Mouse (Mus musculus) heart, adult 2 months (tissue): ENCODE measurements at regions not wholly inside any gene's neighbourhood (a gene's known extent, or its start where the extent isn't known, plus 50 kb on each side); places are given as distances from the start of the nearest gene placed in this dataset.

Source experiments
- CTCF ChIP-seq: fragments of 200-600 bp; IDR thresholded peaks from 2 replicates; pipeline ENCODE4 v1.8.1; 2022; ENCODE audit warnings: antibody characterized with exemption, mild to moderate bottlenecking, moderate library complexity
- EP300 ChIP-seq: fragments of 200-500 bp; IDR thresholded peaks from 2 replicates; pipeline ENCODE4 v1.6.1; 2011; ENCODE audit warnings: low read depth, low read length, control low read depth; ENCODE audit not compliant: insufficient read depth
- POLR2A ChIP-seq: fragments of 200-500 bp; IDR thresholded peaks from 2 replicates; pipeline ENCODE4 v1.6.1; 2011; ENCODE audit warnings: mild to moderate bottlenecking, low read depth, low read length, control low read depth; ENCODE audit not compliant: insufficient read depth

DNA sequence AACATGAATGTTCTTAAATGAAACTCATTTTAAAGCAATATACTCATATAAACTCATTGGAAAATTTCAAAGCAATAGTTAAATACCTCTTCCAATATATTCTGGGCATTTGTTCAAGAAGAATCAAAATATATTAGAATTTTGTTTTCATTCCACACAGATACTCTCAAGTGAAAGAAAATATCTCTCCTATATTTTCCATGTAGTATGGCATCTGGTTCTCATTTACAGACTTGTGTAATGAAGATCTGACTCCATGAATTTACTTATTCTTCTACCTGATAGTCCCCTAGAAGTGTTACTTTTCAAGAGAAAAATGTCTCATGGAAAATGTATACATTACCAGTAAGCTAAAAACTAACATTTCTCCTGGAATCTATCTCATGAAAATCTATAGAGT is 144.2 kb upstream of the Col5a2 start:
- TF ChIP-seq POLR2A (no peak), CTCF (no peak), EP300 (no peak)
